Mouse (Mus musculus): ENCODE results near the gene Prpf8.

Gene Prpf8

GRCm38 (mm10) chr11:75508162-75508561 is 21.5 kb downstream of the Prpf8 start:
- no peak for ATAC-seq (ENCODE audit: low TSS enrichment)

DNA sequence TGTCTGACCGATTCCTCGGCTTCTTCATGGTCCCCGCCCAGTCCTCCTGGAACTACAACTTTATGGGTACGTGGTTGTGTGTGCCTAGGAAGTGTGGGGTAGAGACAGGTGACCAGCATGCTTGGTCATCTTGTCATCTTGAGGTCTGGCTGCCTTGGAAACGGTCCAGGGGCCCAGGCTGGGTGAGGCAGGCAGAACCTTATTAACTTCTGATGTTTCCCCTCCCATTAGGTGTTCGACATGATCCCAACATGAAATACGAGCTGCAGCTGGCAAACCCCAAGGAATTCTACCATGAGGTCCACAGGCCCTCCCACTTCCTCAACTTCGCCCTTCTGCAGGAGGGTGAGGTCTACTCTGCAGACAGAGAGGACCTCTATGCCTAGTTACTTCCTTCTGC is 22.3 kb downstream of the Prpf8 start:
- ATAC-seq (ENCODE audit: low TSS enrichment), result no peak

GRCm38 (mm10) chr11:75509741-75510626 is 23.4 kb downstream of the Prpf8 start, which contains the start of gene Rilp:
Gene Rilp (plus strand): TSS chr11:75510094.
- peak; percentile 53 for ATAC-seq (ENCODE audit: low TSS enrichment)

- ATAC-seq (ENCODE audit: low TSS enrichment), result peak; percentile 84
Observed at GRCm38 (mm10) chr11:75510627-75510993, 24.0 kb downstream of the Prpf8 start.

- no peak; the same call in 1 of the 2 replicates for ATAC-seq (ENCODE audit: low TSS enrichment)
Observed at GRCm38 (mm10) chr11:75511213-75511612, 24.6 kb downstream of the Prpf8 start.

DNA sequence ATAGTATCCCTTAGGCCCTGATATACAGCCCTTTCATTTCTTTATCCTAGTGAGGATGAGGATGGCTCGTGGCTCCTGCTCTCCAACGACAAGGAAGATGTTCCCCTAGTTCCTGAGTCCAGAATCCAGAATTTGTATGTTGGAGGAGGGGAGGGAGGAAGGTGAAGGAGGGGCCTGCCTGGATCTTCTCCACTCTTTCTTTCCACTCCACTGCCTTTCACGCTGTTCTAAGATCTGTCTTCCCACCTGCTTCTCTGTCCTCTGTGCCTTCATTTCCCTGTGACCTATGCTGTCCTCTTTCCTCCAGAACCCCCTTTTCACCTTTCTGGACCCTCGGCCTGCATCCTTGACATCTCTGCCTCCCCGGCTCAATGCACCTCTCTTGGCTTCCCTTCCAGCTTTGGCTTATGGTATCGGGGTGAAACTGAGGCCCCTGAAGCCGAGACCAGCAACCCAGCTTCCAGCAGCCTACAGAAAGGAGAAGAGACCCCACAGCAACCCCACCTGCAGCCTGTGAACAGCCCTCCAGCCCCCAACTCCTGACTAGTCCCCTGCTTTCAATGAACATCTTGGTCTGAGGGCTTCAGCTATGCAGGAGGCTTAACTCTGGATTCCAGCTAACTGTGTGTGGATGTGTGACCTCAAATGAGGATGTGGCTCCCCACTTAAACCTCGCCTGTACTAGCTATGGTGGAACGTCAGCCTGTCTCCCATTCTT is 25.8 kb downstream of the Prpf8 start:
- no peak for ATAC-seq (ENCODE audit: low TSS enrichment)

GRCm38 (mm10) chr11:75513336-75513735 is 26.7 kb downstream of the Prpf8 start, which contains the start of gene Scarf1:
Gene Scarf1 (plus strand): TSS chr11:75513540.
- no peak for ATAC-seq (ENCODE audit: low TSS enrichment)

GRCm38 (mm10) chr11:75515186-75515585 is 28.6 kb downstream of the Prpf8 start:
- ATAC-seq (ENCODE audit: low TSS enrichment), result no peak

- peak; percentile 59; the same call in 1 of the 2 replicates for ATAC-seq (ENCODE audit: low TSS enrichment)
Observed at GRCm38 (mm10) chr11:75519834-75520633, 33.4 kb downstream of the Prpf8 start.

DNA sequence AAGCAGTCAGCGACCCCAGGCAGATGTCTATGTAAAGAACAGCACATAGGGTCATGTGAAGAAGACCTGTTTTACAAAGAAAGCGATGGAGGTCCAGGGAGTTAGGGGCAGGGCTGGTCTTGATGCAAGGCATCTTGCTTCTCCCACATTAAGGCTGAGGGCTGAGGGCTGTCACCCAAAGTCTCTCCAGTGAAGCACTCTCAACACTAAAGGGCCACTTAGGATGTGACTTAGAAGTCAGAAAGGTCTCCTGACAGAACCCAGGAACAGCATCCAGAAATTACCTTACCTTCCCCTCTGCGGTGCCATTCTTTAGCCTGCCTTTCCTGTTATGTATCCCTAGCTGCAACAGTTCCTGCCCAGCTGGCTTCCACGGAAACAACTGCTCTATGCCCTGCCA is 35.0 kb downstream of the Prpf8 start:
- no peak for ATAC-seq (ENCODE audit: low TSS enrichment)

DNA sequence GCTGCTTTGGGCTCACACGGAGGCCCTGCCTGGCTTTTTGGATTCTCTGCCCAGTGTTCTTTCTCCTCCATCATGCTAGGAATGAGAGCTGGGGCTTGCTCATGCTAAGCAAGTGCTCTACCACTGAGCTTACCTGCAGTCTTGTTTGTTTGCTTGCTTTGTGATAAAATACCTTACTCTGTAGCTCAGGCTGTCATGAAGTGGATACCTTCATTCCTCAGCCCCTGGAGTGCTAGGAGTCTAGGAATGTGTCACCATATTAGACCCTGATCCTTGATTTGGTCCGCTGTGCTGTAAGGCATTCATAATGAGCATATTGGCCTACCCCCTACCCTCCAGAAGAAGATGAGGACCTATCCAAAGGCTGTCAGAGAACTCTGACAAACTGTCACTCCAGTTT is 36.2 kb downstream of the Prpf8 start:
- no peak for ATAC-seq (ENCODE audit: low TSS enrichment)

DNA sequence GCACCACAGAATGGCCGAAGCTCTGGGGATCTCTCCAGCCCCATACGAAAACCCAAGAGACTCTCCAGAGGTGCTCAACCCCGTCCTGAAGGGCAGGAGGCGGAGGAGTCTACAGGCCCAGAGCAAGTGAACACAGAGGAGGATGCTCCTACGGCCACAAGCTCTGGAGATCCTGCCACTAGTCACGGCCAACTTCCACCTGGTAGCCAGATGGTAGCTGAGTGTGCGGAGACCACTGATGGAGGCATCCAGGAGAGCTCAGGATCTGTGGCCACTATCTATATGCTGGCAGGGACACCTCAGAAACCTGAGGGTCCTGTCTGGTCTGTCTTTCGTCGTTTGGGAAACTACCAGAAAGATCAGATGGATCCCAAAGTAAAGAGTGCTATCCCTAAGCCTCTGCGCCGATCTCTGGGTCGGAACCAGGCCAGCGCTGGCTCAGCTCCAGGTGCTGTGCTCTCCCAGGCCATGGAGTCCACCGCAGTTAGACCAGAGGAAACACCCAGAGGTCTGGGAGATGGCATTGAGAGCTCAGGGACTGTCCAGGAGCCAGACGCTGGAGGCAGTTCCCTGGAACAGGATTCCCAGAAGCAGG is 39.0 kb downstream of the Prpf8 start:
- ATAC-seq (ENCODE audit: low TSS enrichment), result no peak

DNA sequence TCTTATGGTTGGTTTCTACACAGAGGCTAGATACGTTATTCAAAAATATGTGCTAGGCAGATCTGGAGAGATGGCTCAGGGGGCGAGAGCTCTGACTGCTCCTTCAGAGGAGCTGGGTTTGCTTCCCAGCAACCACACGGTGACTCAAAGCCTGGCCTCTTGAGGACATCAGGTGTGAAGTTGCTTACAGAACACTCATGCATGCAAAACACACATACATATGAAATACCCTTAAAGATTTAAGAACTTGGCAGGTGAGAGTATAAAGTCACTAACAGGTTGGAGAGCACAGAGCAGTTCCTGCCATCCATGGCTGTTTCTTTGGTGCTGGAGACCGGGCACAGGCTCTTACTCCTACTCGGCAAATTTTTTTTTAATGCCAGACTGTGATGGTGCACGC is 40.3 kb downstream of the Prpf8 start:
- ATAC-seq (ENCODE audit: low TSS enrichment), result no peak

- ATAC-seq (ENCODE audit: low TSS enrichment), result no peak
Observed at GRCm38 (mm10) chr11:75529771-75530170, 43.2 kb downstream of the Prpf8 start.

GRCm38 (mm10) chr11:75530325-75530724 is 43.7 kb downstream of the Prpf8 start:
- peak; percentile 50 for ATAC-seq (ENCODE audit: low TSS enrichment)

- ATAC-seq (ENCODE audit: low TSS enrichment), result peak; percentile 4; the same call in 1 of the 2 replicates
Observed at GRCm38 (mm10) chr11:75530845-75531373, 44.3 kb downstream of the Prpf8 start.

DNA sequence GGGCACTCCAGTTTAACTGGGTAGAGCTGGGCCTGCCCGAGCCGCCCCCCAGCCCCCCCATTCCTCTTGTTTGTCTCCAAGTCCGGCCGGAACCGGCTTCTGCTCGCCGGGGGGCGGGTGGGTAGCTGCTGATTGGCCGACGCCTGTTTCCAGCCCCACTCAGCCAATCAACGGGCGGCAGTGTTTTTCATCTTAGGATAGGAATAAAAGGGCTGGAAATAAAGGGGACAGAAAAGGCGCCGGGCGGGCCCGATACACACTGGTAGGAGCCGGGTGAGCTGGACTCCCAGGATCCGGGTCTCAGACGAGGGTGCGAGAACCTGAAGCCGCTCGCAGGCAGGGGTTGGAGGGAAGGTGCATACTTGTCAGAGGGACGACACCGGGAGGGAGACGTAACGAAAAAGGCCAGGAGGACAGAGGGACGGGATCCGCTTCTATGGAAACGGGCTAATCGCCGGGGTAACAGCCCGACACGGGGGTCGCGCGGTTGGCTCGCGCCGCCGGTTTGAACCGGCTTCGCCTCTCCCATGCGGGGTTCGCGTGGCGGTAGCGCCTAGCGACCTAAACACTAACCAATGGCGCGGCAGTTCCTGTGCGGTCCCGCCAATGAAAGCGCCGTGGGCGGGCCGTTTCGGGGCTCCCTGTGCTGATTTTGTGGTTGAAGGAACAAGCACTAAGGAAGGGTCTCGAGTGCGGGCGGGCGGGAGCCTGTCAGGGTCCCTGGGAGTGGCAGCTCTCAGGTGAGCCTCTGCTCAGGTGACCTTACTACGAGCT is 45.0 kb downstream of the Prpf8 start, which contains the start of gene Slc43a2:
Gene Slc43a2 (plus strand): TSS at position 226 of the 774 bp plus-strand sequence.
- ATAC-seq (ENCODE audit: low TSS enrichment), result peak; percentile 77

DNA sequence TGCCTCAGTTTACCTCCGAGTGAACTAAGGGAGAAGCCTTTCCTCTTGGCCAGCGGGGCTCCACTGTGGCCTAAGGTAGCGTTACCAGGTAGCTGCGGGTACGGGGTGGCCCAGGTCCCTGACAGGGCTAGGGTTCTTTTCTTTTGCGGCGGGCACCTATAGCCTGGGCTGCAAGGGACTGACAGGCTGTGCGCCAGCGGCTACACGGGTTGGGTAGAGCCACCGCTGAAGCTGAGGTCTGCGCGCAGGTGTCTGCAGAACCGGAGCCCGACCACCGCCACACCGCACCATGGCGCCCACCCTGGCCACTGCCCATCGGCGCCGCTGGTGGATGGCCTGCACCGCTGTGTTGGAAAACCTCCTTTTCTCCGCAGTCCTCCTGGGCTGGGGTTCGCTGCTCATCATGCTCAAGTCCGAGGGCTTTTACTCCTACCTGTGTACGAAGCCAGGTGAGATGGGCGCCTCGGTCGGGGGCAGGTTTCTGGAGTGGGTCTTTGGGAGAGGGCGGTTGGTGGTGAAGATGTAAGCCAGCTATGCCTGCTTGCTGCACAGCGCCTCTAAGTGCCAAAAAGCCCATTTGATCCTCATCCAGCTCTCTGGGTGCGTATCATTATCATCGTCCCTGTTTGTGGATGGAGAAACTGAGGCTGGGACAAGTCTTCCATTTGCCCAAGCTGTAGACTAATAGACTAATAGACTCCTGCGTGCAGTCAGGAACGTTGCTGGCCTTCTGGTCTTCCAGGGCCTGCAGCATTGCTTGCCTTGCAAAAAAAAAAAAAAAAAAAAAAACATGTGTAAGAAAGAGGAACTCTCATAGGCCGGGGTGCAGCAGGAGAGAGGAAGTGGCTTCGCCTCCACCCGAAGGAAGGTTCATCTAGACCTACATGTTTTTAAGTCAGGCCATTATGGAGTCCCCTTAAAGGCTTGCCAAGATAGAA is 46.0 kb downstream of the Prpf8 start:
- ATAC-seq (ENCODE audit: low TSS enrichment), result peak; percentile 19; the same call in 1 of the 2 replicates

DNA sequence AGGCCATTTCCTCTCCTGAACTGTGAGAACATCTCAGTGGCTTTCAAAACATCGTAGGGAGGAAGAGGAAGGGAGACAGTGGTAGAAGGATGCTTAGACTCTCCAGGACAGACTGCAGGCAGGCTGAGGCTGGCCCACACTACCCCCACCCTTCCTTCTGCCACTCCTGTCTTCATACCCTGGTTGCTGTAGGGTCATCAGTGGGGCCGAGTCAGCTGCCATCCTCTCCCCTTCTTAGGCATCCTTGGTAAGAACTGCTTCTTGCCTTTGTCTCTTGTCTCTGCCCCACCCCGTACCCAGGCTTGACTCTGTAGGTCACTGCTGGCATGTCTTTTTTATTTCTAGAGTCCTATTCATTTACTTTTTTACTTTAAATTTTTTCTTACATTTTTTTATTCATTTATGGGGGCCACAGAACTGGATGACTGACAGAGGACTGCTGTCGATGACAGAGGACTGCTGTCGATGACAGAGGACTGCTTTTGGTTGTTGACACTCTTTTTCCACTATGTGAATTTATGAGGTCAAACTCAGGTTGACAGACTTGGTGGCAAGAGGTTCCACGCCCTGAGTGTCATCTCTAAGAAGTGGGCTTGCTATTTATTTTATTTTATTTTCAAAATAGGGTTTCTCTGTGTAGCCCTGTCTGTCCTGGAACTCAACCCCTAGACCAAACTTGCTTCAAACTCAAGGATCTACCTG is 46.8 kb downstream of the Prpf8 start:
- ATAC-seq (ENCODE audit: low TSS enrichment), result no peak

Measured in frontal cortex, adult (tissue).